Mouse (Mus musculus) ES-Bruce4 (cell line): Measurements from ENCODE around the gene Fgfr2. TPM values are rescaled to one million over a fixed set of nuclear protein-coding genes. Genes with fewer than 3 reads are reported as not detected.
"Not testable (repeated sequence)": the region's sequence is repeated elsewhere in the genome, so short reads cannot be mapped to it uniquely, and the experiment has no call there.

ENCODE experiments used
- H3K27ac ChIP-seq: 2 replicates; pipeline ENCODE4 v1.5.1; 2012; ENCODE audit warnings: low read length, inconsistent platforms; ENCODE audit not compliant: insufficient read depth
- H3K27me3 ChIP-seq: 2 replicates; pipeline ENCODE4 v1.6.1; 2012; ENCODE audit warnings: mild to moderate bottlenecking, low read length, inconsistent platforms; ENCODE audit not compliant: control insufficient read depth, poor library complexity, insufficient read depth, severe bottlenecking
- H3K36me3 ChIP-seq: 2 replicates; pipeline ENCODE4 v1.6.1; 2012; ENCODE audit warnings: inconsistent platforms, mild to moderate bottlenecking, low read length, moderate library complexity; ENCODE audit not compliant: control insufficient read depth, poor library complexity, insufficient read depth, severe bottlenecking
- H3K4me1 ChIP-seq: one replicate; pipeline ENCODE4 v1.8.1; 2011; ENCODE audit warnings: low read length; ENCODE audit not compliant: control insufficient read depth, insufficient read depth
- H3K4me3 ChIP-seq: 2 replicates; pipeline ENCODE4 v1.5.1; 2011; ENCODE audit warnings: low read depth, mild to moderate bottlenecking, low read length
- H3K9ac ChIP-seq: 2 replicates; pipeline ENCODE4 v1.6.1; 2012; ENCODE audit warnings: low read depth, mild to moderate bottlenecking, inconsistent platforms; ENCODE audit not compliant: poor library complexity, severe bottlenecking
- H3K9me3 ChIP-seq: replicated peaks from 2 replicates; pipeline ENCODE4 v1.6.1; 2012; ENCODE audit warnings: mild to moderate bottlenecking, low read length, inconsistent platforms; ENCODE audit not compliant: control insufficient read depth, poor library complexity, insufficient read depth, severe bottlenecking
- CTCF ChIP-seq: IDR thresholded peaks from one replicate; pipeline ENCODE4 v1.8.1; 2011; ENCODE audit warnings: low read depth, low read length
- EP300 ChIP-seq: IDR thresholded peaks from 2 replicates; pipeline ENCODE4 v1.6.1; 2011; ENCODE audit warnings: low read depth, low read length; ENCODE audit not compliant: insufficient read depth
- POLR2A ChIP-seq: IDR thresholded peaks from one replicate; pipeline ENCODE4 v1.8.1; 2011; ENCODE audit warnings: low read length; ENCODE audit not compliant: insufficient read depth
- polyA plus RNA-seq: library from polyadenylated mRNA; stranded (reverse); fragments of >200 nt; gene quantifications from 2 replicates; pipeline ENCODE4 v1.2.4, GENCODE M21; 2011; ENCODE audit warnings: low read depth; ENCODE audit not compliant: missing spikeins, insufficient read depth, insufficient read length

Fgfr2 gene
- polyA plus RNA-seq, 1 experiment, result 34.8 TPM

DNA sequence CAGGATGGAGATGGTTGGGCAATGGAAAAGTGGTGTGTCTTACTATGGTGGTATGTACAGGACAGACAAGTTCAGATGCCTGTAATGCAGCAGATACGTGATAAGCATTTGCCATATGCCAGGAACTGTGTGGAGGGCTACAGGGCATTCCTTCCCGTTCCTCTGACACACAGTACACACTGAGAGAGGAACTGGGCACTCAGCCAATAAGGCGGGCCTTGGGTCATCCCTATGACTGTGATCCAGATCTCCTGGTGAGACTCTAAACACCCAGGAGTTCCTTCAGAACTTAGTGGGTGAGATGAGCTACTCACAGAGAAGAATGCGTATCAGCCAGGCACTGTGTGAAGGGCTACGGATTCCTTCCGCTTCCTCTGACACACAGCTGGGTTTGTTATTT is 2009.5 kb downstream of the Fgfr2 start:
- Histone ChIP-seq H3K36me3 (no peaks in the 10 kb centered on the region), H3K4me3 (no peak overlapping the region), H3K4me1 (no peaks in the 10 kb centered on the region), H3K27ac (no peak overlapping the region), H3K27me3 (no peaks in the 10 kb centered on the region), H3K9ac (no peak overlapping the region), H3K9me3 (no peaks in the 10 kb centered on the region)
- TF ChIP-seq POLR2A, result no peak

DNA sequence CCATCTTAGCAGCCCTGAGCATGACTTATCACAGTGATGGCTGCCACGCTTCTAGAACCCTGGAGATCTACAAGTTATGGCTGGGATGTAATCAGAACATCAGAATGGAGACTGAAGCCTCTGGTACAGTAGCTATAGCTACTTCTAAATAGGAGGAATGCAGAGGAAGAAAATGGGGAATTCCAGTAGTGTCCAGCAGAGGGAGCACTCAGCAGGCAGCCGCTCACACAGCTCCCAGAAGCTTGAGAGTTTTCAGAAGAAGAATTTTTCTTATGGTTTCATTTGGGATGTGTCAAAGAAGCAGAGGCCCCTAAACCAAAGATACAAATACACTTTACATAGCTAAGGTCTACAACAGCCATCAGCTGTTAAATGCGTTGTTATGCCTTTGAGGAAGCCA is 2010.7 kb downstream of the Fgfr2 start:
- Histone ChIP-seq H3K27me3 (no peaks in the 10 kb centered on the region), H3K4me3 (no peak overlapping the region), H3K9me3 (no peaks in the 10 kb centered on the region), H3K27ac (no peak overlapping the region), H3K4me1 (no peaks in the 10 kb centered on the region), H3K9ac (no peak overlapping the region), H3K36me3 (no peaks in the 10 kb centered on the region)
- peak; percentile 66 for TF ChIP-seq CTCF
- TF ChIP-seq EP300, result no peak

GRCm38 (mm10) chr7:131082403-131082802 is 2040.7 kb downstream of the Fgfr2 start:
- H3K4me1 ChIP-seq, H3K27ac ChIP-seq, H3K27me3 ChIP-seq, H3K9me3 ChIP-seq, H3K9ac ChIP-seq, H3K4me3 ChIP-seq, H3K36me3 ChIP-seq: not testable (repeated sequence)

DNA sequence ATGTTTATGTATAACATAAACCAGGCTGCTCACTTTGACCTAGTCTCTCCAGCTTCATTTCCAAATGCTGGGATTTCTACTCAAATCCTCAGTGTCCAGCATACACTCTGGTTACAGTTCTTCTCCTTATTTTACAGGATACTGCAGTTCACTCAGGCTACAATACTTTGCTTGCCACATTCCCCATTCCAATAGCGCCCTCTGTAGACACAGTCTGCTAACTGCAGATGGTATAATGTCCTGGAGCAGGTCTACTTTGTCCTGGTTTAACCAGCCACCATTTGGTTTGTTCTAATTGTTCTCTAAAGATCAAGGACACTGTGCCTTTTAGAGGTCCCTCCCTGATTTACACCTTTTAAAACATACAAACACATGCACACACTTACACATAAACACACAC is 2047.2 kb downstream of the Fgfr2 start:
- TF ChIP-seq CTCF, result no peak
- no peak for TF ChIP-seq EP300
- no peak for TF ChIP-seq POLR2A
- Histone ChIP-seq H3K4me3 (no peak overlapping the region), H3K4me1 (no peaks in the 10 kb centered on the region), H3K9me3 (no peaks in the 10 kb centered on the region), H3K36me3 (no peaks in the 10 kb centered on the region), H3K27me3 (no peaks in the 10 kb centered on the region), H3K27ac (no peak overlapping the region), H3K9ac (no peak overlapping the region)

DNA sequence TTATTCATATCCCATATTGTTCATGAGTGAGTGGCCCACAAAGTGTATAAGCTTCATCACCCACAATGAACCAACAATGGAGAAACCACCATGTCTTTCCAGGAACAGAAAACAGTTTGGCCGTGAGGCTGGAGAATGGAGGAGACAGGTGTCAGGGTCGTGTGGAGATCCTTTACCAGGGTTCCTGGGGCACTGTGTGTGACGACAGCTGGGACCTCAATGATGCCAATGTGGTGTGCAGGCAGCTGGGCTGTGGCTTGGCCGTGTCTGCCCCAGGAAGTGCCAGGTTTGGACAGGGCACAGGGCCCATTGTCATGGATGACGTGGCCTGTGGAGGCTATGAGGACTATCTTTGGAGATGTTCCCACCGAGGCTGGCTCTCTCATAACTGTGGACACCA is 2049.1 kb downstream of the Fgfr2 start:
- H3K27me3 ChIP-seq, H3K36me3 ChIP-seq, H3K4me3 ChIP-seq, H3K27ac ChIP-seq, H3K9ac ChIP-seq, H3K4me1 ChIP-seq, H3K9me3 ChIP-seq: not testable (repeated sequence)

DNA sequence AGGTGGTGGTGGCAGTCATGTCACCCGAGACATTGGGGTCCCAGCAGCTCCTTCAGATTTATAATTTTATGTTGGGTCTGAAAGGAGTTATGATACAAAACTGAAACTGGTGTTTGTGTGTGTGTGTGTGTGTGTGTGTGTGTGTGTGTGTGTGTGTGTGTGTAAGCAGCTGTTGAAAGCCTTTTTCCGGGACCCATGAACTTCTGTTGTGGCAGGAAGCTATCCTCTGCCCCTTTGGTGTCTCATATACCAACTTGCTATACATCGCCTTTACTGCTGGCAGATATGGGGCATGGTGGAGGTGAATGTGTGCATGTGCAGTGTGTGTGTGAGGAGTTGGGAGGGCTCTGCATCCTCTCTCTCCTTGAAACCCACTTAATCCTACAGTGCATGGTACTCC is 2049.7 kb downstream of the Fgfr2 start:
- H3K9ac ChIP-seq, H3K4me3 ChIP-seq, H3K9me3 ChIP-seq, H3K4me1 ChIP-seq, H3K36me3 ChIP-seq, H3K27me3 ChIP-seq, H3K27ac ChIP-seq: not testable (repeated sequence)

- H3K27ac ChIP-seq, H3K4me3 ChIP-seq, H3K36me3 ChIP-seq, H3K4me1 ChIP-seq, H3K27me3 ChIP-seq, H3K9ac ChIP-seq, H3K9me3 ChIP-seq: not testable (repeated sequence)
These were observed 2055.0 kb downstream of the Fgfr2 start for GRCm38 (mm10) chr7:131068191-131068590.
